Comparison of ENCODE assay signal across 8 mouse cellular contexts in genomic region chr14:101729237-101729971, GRCm38 (mm10). TPM values are rescaled to one million over a fixed set of nuclear protein-coding genes. Genes with fewer than 3 reads are reported as not detected.
DNase-seq lines count a peak whose midpoint lies in the region; ATAC-seq and TF ChIP-seq lines count a peak whose summit lies in the region.
"Had no signal": no experiment of that assay in that cellular context is flagged by ENCODE, and none has a peak within 500 bp of the region (broad histone marks: within the 10 kb centered on the region; RNA-seq: fewer than 3 reads in every experiment).

Gm9922 (minus strand) TSS chr14:101729814.
Lmo7 (plus strand) TSS chr14:101729957.

- TF ChIP-seq CTCF in gastrocnemius, adult 2 months (IDR thresholded peaks at IDR 0.05) = peak; percentile 15

- peak within 1 kb of the TSS; percentile 100 for H3K4me2 ChIP-seq in hindbrain, embryonic 15.5 days

- peak within 1 kb of the TSS; percentile 89 for H3K27ac ChIP-seq in gastrocnemius, adult 2 months
- no peak within 1 kb of the TSS for H3K27ac ChIP-seq in hindbrain, embryonic 15.5 days (replicated peaks)

- H3K27me3 ChIP-seq in hindbrain, embryonic 15.5 days = peaks cover 35% of the 10 kb centered on the region

- ATAC-seq in hindbrain, embryonic 15.5 days (ENCODE audit: low FRiP score, low read depth) = peak; percentile 81
- ATAC-seq in megakaryocyte-erythroid progenitor cell, adult 5-6 weeks (replicated peaks; ENCODE audit: low FRiP score, low TSS enrichment, poor library complexity, severe bottlenecking) = peak; percentile 80

- DNase-seq in ZHBTc4 (ENCODE audit: low read depth, low spot score) = peak; percentile 97
- peak; percentile 60 to 64 for DNase-seq in cerebellum, postnatal 10 days
- peak; percentile 82 for DNase-seq in gastrocnemius, adult 2 months
- DNase-seq in left cerebral cortex, postnatal 36 days (ENCODE audit: low spot score in 2 of 2) = peak; percentile 9 to 35
- DNase-seq in right cerebral cortex, postnatal 4 days = peak; percentile 26

- peaks cover 24% of the 10 kb centered on the region for H3K4me1 ChIP-seq in hindbrain, embryonic 15.5 days (replicated peaks)

- peak within 1 kb of the TSS; percentile 87 for H3K4me3 ChIP-seq in gastrocnemius, adult 2 months
- H3K4me3 ChIP-seq in hindbrain, embryonic 15.5 days = peak within 1 kb of the TSS; percentile 53

- no peaks in the 10 kb centered on the region for H3K9me3 ChIP-seq in hindbrain, embryonic 15.5 days

- 1% methylated on average over 48 of the region's 51 CpGs for WGBS in hindbrain, embryonic 15.5 days

- intact Hi-C loops in gastrocnemius, adult 2 months (cut with DNase I) = no loop called here
- intact Hi-C loops in left cerebral cortex, postnatal 36 days (cut with DNase I) = loop anchor here (10.0 kb wide), 1 partner anchor 215 kb away; no protein-coding TSS in a partner anchor

- no peaks in the 10 kb centered on the region for H3K36me3 ChIP-seq in hindbrain, embryonic 15.5 days

- H3K9ac ChIP-seq in hindbrain, embryonic 15.5 days = peak within 1 kb of the TSS; percentile 56

RNA-seq across cellular contexts. Expression of gene Gm9922, which starts in this region (rescaled TPM):
- total RNA-seq in gastrocnemius, adult 2 months (2021) = not detected
- not detected in 2 replicates for polyA plus RNA-seq in hindbrain, embryonic 15.5 days (2015; fragmentation: Nextera tagmentation; extraction: Ambion mirVana)
- not detected for total RNA-seq in left cerebral cortex, postnatal 36 days (2021)
- not detected in 2 replicates for total RNA-seq in megakaryocyte-erythroid progenitor cell, adult 5-6 weeks (2014; fragmentation: Nextera tagmentation)
- not detected in 2 replicates for total RNA-seq in megakaryocyte-erythroid progenitor cell, adult 5-6 weeks (2017)
- total RNA-seq: neutrophil, adult 5-6 weeks had no signal

RNA-seq across cellular contexts. Expression of gene Lmo7, which starts in this region (rescaled TPM):
- 10 to 100 TPM; 66.4 to 75.5 TPM for total RNA-seq in gastrocnemius, adult 2 months (2021)
- 1.7 TPM in 2 replicates for polyA plus RNA-seq in hindbrain, embryonic 15.5 days (2015; fragmentation: Nextera tagmentation; extraction: Ambion mirVana)
- 100 to 1,000 TPM in 1 of 2 experiments, 10 to 100 TPM in 1; 81.4 to 118 TPM for total RNA-seq in left cerebral cortex, postnatal 36 days (2021)
- not detected in 2 replicates for total RNA-seq in megakaryocyte-erythroid progenitor cell, adult 5-6 weeks (2014; fragmentation: Nextera tagmentation)
- not detected in 2 replicates for total RNA-seq in megakaryocyte-erythroid progenitor cell, adult 5-6 weeks (2017)

Comparison
In these comparisons a context has a peak if more than half of its experiments do, and no peak if none do; other contexts are left out.
1. RNA of gene Lmo7 (total RNA-seq): 81.4 to 118 TPM in left cerebral cortex, postnatal 36 days and 66.4 to 75.5 TPM in gastrocnemius, adult 2 months; not detected in megakaryocyte-erythroid progenitor cell, adult 5-6 weeks; every median in the first group is over 10 times any median in the second.
2. Peak in ATAC-seq in megakaryocyte-erythroid progenitor cell, adult 5-6 weeks; RNA of the genes that start here not detected or under 1 TPM.
3. DNase-seq: peak in every context shown above with its lines; median percentile 97 in ZHBTc4; 82 in gastrocnemius, adult 2 months; 62 in cerebellum, postnatal 10 days; 26 in right cerebral cortex, postnatal 4 days; 22 in left cerebral cortex, postnatal 36 days.